Mouse (Mus musculus) heart, embryonic 11.5 days (tissue): ENCODE results near the gene Nup210. TPM values are rescaled to one million over a fixed set of nuclear protein-coding genes. Genes with fewer than 3 reads are reported as not detected.
A peak's percentile ranks its signal among the peaks of the same experiment; 100 is the strongest.

ENCODE experiments used
- ATAC-seq: fragments of 200-750 bp; cut with Nextera tagmentation; replicated peaks from 2 replicates; pipeline ENCODE4 v1.8.0; 2017; ENCODE audit warnings: moderate library complexity; ENCODE audit not compliant: insufficient number of reproducible peaks, low FRiP score, low TSS enrichment
- H3K27ac ChIP-seq: fragments of 300-500 bp; sonication (generic); 2 replicates; pipeline ENCODE4 v1.5.1; 2014; ENCODE audit warnings: mild to moderate bottlenecking, low read depth, low read length
- H3K27me3 ChIP-seq: fragments of 300-500 bp; sonication (generic); 2 replicates; pipeline ENCODE4 v1.6.1; 2014; ENCODE audit warnings: mild to moderate bottlenecking, low read length, mixed read lengths; ENCODE audit not compliant: control insufficient read depth, insufficient read depth
- H3K36me3 ChIP-seq: fragments of 300-500 bp; sonication (generic); 2 replicates; pipeline ENCODE4 v1.6.1; 2014; ENCODE audit warnings: mild to moderate bottlenecking, low read length, moderate library complexity, mixed read lengths; ENCODE audit not compliant: control insufficient read depth, insufficient read depth
- H3K4me1 ChIP-seq: fragments of 300-500 bp; sonication (generic); 2 replicates; pipeline ENCODE4 v1.6.1; 2014; ENCODE audit warnings: low read length; ENCODE audit not compliant: control insufficient read depth, insufficient read depth
- H3K4me2 ChIP-seq: fragments of 300-500 bp; sonication (generic); 2 replicates; pipeline ENCODE4 v1.6.1; 2014; ENCODE audit warnings: mild to moderate bottlenecking, moderate library complexity
- H3K4me3 ChIP-seq: fragments of 300-500 bp; sonication (generic); 2 replicates; pipeline ENCODE4 v1.5.1; 2014; ENCODE audit warnings: low read depth, low read length
- H3K9ac ChIP-seq: fragments of 300-500 bp; sonication (generic); 2 replicates; pipeline ENCODE4 v1.6.1; 2014; ENCODE audit warnings: mild to moderate bottlenecking, low read depth, low read length, moderate library complexity
- H3K9me3 ChIP-seq: fragments of 300-500 bp; sonication (generic); replicated peaks from 2 replicates; pipeline ENCODE4 v1.6.1; 2016; ENCODE audit warnings: low read length; ENCODE audit not compliant: control insufficient read depth
- WGBS: fragments of 180-500 bp; shearing (Covaris S2); extraction: QIAGEN DNeasy Blood & Tissue Kit; methylation state at CpG from one replicate; pipeline ENCODE4 v1.1.7; 2014; ENCODE audit not compliant: insufficient replicate concordance; 5-methylcytosine and 5-hydroxymethylcytosine counted together
- polyA plus RNA-seq: library from polyadenylated mRNA; unstranded; fragments of >200 nt; fragmentation: Nextera tagmentation; extraction: Ambion mirVana; gene quantifications from 2 replicates; pipeline ENCODE4 v1.2.1, GENCODE M21; 2014

Nup210 gene
- polyA plus RNA-seq, 1 experiment from 2014 or later, result 5.1 TPM

DNA sequence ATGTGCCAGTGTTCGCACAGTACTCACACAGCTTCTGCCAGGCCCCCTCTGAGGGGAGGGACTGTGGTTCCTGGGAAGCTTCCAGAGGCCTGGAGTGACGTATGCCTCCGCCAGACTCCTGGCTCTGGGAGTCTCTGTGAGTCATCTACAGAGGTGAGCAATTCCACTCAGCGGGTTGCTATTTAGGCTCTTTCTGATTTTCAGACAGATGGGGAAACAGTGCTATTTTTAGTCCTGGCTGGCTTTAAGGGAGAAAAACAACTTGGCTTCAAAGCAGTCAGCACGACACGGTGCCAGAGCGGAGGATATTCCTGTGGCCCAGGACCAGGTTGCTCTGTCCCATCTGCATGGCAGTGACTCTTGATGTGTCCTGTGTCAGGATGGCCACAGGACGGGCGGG lies 40.4 kb downstream of the Nup210 start:
- no peaks in the 10 kb centered on the region for H3K27me3 ChIP-seq
- no peaks in the 10 kb centered on the region; the same call in 1 of the 2 replicates for H3K36me3 ChIP-seq
- H3K4me2 ChIP-seq, result peak overlapping the region; percentile 23
- H3K4me3 ChIP-seq, result no peak overlapping the region
- peak; percentile 71; the same call in 1 of the 2 replicates for ATAC-seq
- H3K9me3 ChIP-seq, result no peaks in the 10 kb centered on the region
- H3K9ac ChIP-seq, result no peak overlapping the region
- peak overlapping the region; percentile 77 for H3K27ac ChIP-seq
- peaks cover 10% of the 10 kb centered on the region; the same call in 1 of the 2 replicates for H3K4me1 ChIP-seq
- 40% methylated on average over 9 of the region's 9 CpGs for WGBS

DNA sequence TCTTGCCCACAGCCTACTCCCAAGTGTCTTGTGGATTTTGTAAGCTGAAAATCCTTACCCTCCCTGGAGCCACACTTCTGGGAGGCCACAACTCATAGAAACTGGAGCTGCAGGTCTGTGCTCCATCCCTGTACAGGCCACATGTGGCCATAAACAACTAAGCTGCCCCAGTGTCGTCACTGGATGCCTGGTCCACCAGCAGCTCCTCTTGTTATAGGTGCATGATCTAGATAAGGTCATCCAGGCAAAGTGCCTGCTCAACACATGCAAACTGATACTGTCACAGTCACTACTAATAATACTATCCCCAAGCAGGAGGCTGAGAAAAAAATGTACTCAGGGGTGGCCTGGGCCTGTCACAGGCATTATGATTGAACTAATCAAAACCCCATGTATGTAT lies 48.1 kb downstream of the Nup210 start:
- no peak overlapping the region for H3K27ac ChIP-seq
- ATAC-seq, result no peak
- H3K36me3 ChIP-seq, result no peaks in the 10 kb centered on the region
- peaks cover 3% of the 10 kb centered on the region; the same call in 1 of the 2 replicates for H3K27me3 ChIP-seq
- H3K4me2 ChIP-seq, result no peak overlapping the region
- H3K9ac ChIP-seq, result no peak overlapping the region; the same call in 1 of the 2 replicates
- peaks cover 2% of the 10 kb centered on the region; the same call in 1 of the 2 replicates for H3K4me1 ChIP-seq
- 57% methylated on average over 1 of the region's 1 CpGs for WGBS
- no peak overlapping the region for H3K4me3 ChIP-seq
- no peaks in the 10 kb centered on the region for H3K9me3 ChIP-seq

DNA sequence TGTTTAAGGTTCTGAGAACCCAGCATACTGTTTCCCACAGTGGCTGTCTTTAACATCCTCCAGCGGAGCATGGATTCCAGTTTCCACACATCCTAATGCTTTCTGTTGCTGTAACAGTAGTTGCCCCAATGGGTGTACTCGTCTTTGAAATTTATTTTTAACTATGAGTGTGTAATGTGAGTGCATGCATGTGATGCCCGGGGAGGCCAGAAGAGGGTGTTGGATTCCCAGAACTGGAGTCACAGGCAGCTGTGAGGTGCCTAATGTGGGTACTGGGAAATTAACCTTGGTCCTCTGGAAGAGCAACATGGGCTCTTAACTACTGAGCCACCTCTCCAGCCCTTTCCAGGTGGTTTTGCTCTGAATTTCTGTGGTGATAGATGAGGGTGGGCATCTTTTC lies 49.6 kb downstream of the Nup210 start:
- Histone ChIP-seq H3K27me3 (peaks cover 3% of the 10 kb centered on the region; the same call in 1 of the 2 replicates), H3K9ac (no peak overlapping the region), H3K4me1 (peaks cover 2% of the 10 kb centered on the region; the same call in 1 of the 2 replicates), H3K4me2 (no peak overlapping the region), H3K4me3 (no peak overlapping the region), H3K27ac (no peak overlapping the region), H3K9me3 (no peaks in the 10 kb centered on the region), H3K36me3 (no peaks in the 10 kb centered on the region)
- 79% methylated on average over 3 of the region's 3 CpGs for WGBS
- ATAC-seq, result no peak

DNA sequence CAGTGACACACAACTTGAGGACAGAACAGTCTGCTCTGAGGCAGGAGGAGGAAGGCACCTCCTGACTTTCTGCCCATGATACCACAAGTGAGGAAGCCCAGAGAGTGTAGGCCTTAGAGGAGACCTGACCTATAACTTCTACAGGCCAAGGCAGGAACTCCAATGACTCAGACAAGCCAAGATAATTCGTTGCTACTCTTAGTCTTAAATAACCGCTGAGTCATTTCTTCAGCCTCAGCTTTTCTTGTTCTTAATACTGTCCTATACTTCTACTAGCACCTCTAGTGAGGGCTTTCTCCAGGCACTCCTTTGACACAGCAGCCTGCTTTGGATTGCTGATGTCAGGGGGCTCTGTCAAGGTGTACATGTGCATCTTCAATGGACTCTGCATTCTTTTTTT lies 55.3 kb downstream of the Nup210 start:
- H3K4me2 ChIP-seq, result no peak overlapping the region
- H3K27me3 ChIP-seq, result peaks cover 4% of the 10 kb centered on the region
- 75% methylated on average over 2 of the region's 2 CpGs for WGBS
- no peaks in the 10 kb centered on the region for H3K9me3 ChIP-seq
- H3K4me3 ChIP-seq, result no peak overlapping the region
- no peaks in the 10 kb centered on the region; the same call in 1 of the 2 replicates for H3K36me3 ChIP-seq
- H3K27ac ChIP-seq, result no peak overlapping the region
- no peak for ATAC-seq
- no peaks in the 10 kb centered on the region for H3K4me1 ChIP-seq
- H3K9ac ChIP-seq, result no peak overlapping the region

DNA sequence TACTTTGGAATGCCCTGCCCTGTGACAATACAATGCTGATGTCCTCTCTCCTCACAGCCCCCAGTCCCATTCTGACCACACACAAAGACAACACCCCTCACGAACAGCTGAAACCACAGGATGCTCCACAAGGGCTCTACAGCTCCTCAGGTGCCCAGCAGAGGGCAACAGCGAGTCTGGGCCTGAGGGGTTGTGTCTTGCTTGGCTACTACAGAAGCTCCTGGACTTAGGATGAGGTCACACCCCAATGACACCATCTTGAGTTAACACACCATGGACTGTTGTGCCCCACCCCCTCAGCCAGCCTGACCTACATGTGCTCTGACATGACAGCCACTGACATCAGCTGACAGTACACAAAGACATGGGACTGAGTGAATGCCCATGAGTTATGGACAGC lies 56.9 kb downstream of the Nup210 start:
- no peak for ATAC-seq

DNA sequence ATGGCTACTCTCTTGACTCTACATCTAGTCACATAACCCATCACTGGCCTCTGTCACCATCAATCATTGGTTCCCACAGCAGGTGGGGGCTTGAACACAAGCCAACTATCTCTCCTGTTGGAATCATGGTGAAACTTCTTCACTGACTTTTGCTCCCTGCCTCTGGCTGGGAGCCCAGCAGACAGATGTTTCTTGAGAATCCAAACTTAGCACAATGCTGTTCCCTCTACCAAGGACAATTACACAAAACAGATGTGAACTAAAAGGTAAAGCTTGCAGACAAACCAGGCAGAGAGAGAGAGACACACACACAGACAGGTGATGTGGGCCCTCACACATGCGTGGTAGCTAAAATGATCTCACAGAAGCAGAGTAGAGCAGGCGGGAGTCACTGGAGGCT lies 58.6 kb downstream of the Nup210 start:
- no peak for ATAC-seq
- H3K9ac ChIP-seq, result no peak overlapping the region
- H3K36me3 ChIP-seq, result no peaks in the 10 kb centered on the region; the same call in 1 of the 2 replicates
- no peak overlapping the region for H3K27ac ChIP-seq
- H3K27me3 ChIP-seq, result peaks cover 6% of the 10 kb centered on the region
- H3K4me2 ChIP-seq, result no peak overlapping the region
- no peak overlapping the region for H3K4me3 ChIP-seq
- H3K9me3 ChIP-seq, result no peaks in the 10 kb centered on the region
- WGBS, result 100% methylated on average over 2 of the region's 2 CpGs
- H3K4me1 ChIP-seq, result no peaks in the 10 kb centered on the region

More for the DNA sequence above, 56.9 kb downstream of the Nup210 start:
- H3K9ac ChIP-seq, result no peak overlapping the region
- 47% methylated on average over 2 of the region's 2 CpGs for WGBS
- no peaks in the 10 kb centered on the region for H3K4me1 ChIP-seq
- no peak overlapping the region for H3K4me2 ChIP-seq
- H3K27ac ChIP-seq, result no peak overlapping the region
- H3K4me3 ChIP-seq, result no peak overlapping the region
- H3K9me3 ChIP-seq, result no peaks in the 10 kb centered on the region
- H3K27me3 ChIP-seq, result peaks cover 4% of the 10 kb centered on the region
- H3K36me3 ChIP-seq, result no peaks in the 10 kb centered on the region; the same call in 1 of the 2 replicates

DNA sequence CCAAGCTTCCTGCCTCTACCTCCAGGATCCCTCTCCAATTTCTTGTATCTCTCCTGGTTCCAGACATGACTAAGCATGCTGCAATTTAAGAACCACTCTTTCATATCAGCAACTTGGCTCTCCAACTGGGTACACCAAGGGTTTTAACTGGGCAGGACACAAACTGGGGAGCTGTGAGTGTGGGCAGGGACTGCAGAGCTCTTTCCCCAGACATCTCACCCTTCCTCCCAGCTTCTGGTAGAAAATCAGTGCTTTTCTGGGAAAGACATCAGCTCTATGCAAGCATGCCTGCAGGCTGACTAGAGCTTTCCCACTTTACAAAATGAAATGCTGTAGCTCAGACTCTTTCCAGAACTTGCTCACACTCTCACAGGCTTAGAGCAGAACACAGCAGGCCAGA lies 60.3 kb downstream of the Nup210 start:
- H3K9ac ChIP-seq, result no peak overlapping the region
- no peaks in the 10 kb centered on the region for H3K9me3 ChIP-seq
- H3K4me1 ChIP-seq, result no peaks in the 10 kb centered on the region
- no peak overlapping the region for H3K4me2 ChIP-seq
- no peaks in the 10 kb centered on the region; the same call in 1 of the 2 replicates for H3K36me3 ChIP-seq
- no peak overlapping the region for H3K27ac ChIP-seq
- H3K4me3 ChIP-seq, result no peak overlapping the region
- H3K27me3 ChIP-seq, result peaks cover 6% of the 10 kb centered on the region
- no peak for ATAC-seq

DNA sequence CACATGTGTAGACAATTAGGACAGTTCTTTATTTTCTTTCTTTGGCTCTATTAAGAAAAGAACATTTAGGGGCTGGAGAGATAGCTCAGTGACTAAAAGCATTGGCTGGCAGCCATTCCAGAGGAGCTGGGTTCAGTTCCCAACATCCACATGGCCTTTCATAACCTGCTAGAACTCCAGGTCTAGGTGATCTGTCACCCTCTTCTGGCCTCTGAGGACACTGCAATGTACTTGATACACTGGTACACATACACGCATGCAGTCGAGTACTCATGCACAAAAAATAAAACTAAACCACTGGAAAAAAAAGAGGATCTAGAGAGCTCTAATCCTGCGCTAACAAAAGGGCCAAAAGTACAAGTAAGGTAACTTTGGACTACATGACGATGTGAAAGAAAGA lies 64.1 kb downstream of the Nup210 start:
- Histone ChIP-seq H3K4me2 (no peak overlapping the region), H3K27ac (no peak overlapping the region), H3K4me3 (no peak overlapping the region), H3K9ac (no peak overlapping the region), H3K36me3 (no peaks in the 10 kb centered on the region), H3K27me3 (peaks cover 6% of the 10 kb centered on the region), H3K4me1 (peaks cover 5% of the 10 kb centered on the region), H3K9me3 (no peaks in the 10 kb centered on the region)
- WGBS, result 87% methylated on average over 4 of the region's 4 CpGs
- no peak for ATAC-seq

DNA sequence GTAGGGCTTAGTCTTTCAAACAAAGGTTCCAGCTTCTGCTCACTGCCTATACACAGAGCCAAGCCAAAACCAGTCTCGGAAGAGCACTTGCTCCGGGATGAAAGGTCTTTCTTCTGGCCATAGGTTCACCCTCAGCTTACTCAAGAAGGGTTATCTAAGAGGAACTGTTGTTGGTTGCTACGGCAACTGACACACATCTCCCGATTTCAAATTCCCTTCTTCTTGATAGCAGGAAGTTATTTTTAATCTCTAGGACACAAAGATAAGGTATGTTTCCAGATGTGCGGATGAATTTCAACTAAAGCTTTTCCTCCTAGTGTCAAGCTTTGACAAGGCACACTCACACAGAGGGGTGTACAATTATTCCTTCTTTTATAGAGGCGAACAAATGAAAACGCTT lies 68.6 kb downstream of the Nup210 start:
- Histone ChIP-seq H3K9ac (no peak overlapping the region), H3K27ac (no peak overlapping the region), H3K36me3 (no peaks in the 10 kb centered on the region), H3K27me3 (peaks cover 3% of the 10 kb centered on the region; the same call in 1 of the 2 replicates), H3K4me3 (no peak overlapping the region), H3K4me2 (no peak overlapping the region), H3K9me3 (no peaks in the 10 kb centered on the region), H3K4me1 (peaks cover 27% of the 10 kb centered on the region)
- ATAC-seq, result no peak
- 59% methylated on average over 7 of the region's 7 CpGs for WGBS
